Mouse (Mus musculus): Measurements from ENCODE around the gene Cntfr. TPM values are rescaled to one million over a fixed set of nuclear protein-coding genes. Genes with fewer than 3 reads are reported as not detected.

Gene Cntfr
- total RNA-seq, 2 experiments from 2014 or later = 46.1 to 52.3 TPM

GRCm38 (mm10) chr4:41653730-41654129, 43.2 kb downstream of the Cntfr start:
- no peak for DNase-seq (ENCODE audit: low spot score in 2 of 2)

GRCm38 (mm10) chr4:41653296-41653695, 43.6 kb downstream of the Cntfr start:
- peak in 1 of 2 experiments; percentile 44 for DNase-seq (ENCODE audit: low spot score in 2 of 2)

- no peak for DNase-seq (ENCODE audit: low spot score in 2 of 2)
These were observed 48.3 kb downstream of the Cntfr start for GRCm38 (mm10) chr4:41648627-41649026.

GRCm38 (mm10) chr4:41648157-41648556, 48.7 kb downstream of the Cntfr start:
- DNase-seq (ENCODE audit: low spot score in 2 of 2) = no peak

- no peak for DNase-seq (ENCODE audit: low spot score in 2 of 2)
These were observed 51.4 kb downstream of the Cntfr start for GRCm38 (mm10) chr4:41645488-41645887.

GRCm38 (mm10) chr4:41641199-41641822, 55.6 kb downstream of the Cntfr start:
- no peak for DNase-seq (ENCODE audit: low spot score in 2 of 2)

GRCm38 (mm10) chr4:41639913-41640507, 56.9 kb downstream of the Cntfr start, which contains the start of gene Enho:
TSS of gene Enho (minus strand) at chr4:41640324.
- DNase-seq (ENCODE audit: low spot score in 2 of 2) = peak; percentile 87 to 96

GRCm38 (mm10) chr4:41639214-41639841, 57.6 kb downstream of the Cntfr start:
- no peak for DNase-seq (ENCODE audit: low spot score in 2 of 2)

- DNase-seq (ENCODE audit: low spot score in 2 of 2) = no peak
These were observed 58.1 kb downstream of the Cntfr start for GRCm38 (mm10) chr4:41638828-41639213.

GRCm38 (mm10) chr4:41638186-41638731, 58.6 kb downstream of the Cntfr start:
- DNase-seq (ENCODE audit: low spot score in 2 of 2) = no peak

GRCm38 (mm10) chr4:41636882-41637635, 59.8 kb downstream of the Cntfr start:
- no peak for DNase-seq (ENCODE audit: low spot score in 2 of 2)

- no peak for DNase-seq (ENCODE audit: low spot score in 2 of 2)
These were observed 60.5 kb downstream of the Cntfr start for GRCm38 (mm10) chr4:41636366-41636765.

GRCm38 (mm10) chr4:41635906-41636305, 61.0 kb downstream of the Cntfr start:
- DNase-seq (ENCODE audit: low spot score in 2 of 2) = no peak

GRCm38 (mm10) chr4:41635224-41635623, 61.7 kb downstream of the Cntfr start:
- no peak for DNase-seq (ENCODE audit: low spot score in 2 of 2)

- DNase-seq (ENCODE audit: low spot score in 2 of 2) = no peak
These were observed 62.3 kb downstream of the Cntfr start for GRCm38 (mm10) chr4:41634631-41635030.

GRCm38 (mm10) chr4:41633001-41633400, 63.9 kb downstream of the Cntfr start:
- DNase-seq (ENCODE audit: low spot score in 2 of 2) = no peak

- DNase-seq (ENCODE audit: low spot score in 2 of 2) = no peak
These were observed 65.5 kb downstream of the Cntfr start for GRCm38 (mm10) chr4:41631390-41631789.

GRCm38 (mm10) chr4:41630196-41630595, 66.7 kb downstream of the Cntfr start:
- DNase-seq (ENCODE audit: low spot score in 2 of 2) = no peak

GRCm38 (mm10) chr4:41628202-41628927, 68.5 kb downstream of the Cntfr start:
- DNase-seq (ENCODE audit: low spot score in 2 of 2) = no peak

GRCm38 (mm10) chr4:41622071-41622470, 74.8 kb downstream of the Cntfr start:
- DNase-seq (ENCODE audit: low spot score in 2 of 2) = no peak
